Mouse (Mus musculus): Measurements from ENCODE around the gene Bnc2. TPM values are rescaled to one million over a fixed set of nuclear protein-coding genes. Genes with fewer than 3 reads are reported as not detected.

Gene Bnc2
- polyA plus RNA-seq, 1 experiment: not detected

GRCm38 (mm10) chr4:84306928-84307606, 368.0 kb downstream of the Bnc2 start:
- TF ChIP-seq CTCF (IDR thresholded peaks at IDR 0.05; ENCODE audit: control insufficient read depth, insufficient read depth, low read length): no peak
- Histone ChIP-seq H3K4me1 (ENCODE audit: control insufficient read depth, insufficient read depth, low read length) (no peaks in the 10 kb centered on the region), H3K27ac (ENCODE audit: control insufficient read depth, insufficient read depth, low read depth, low read length, poor library complexity) (no peak overlapping the region), H3K4me3 (replicated peaks; ENCODE audit: control insufficient read depth, low read depth, low read length) (no peak overlapping the region)
- 85% methylated on average over 9 of the region's 9 CpGs for WGBS

- WGBS: 82% methylated on average over 3 of the region's 3 CpGs
- Histone ChIP-seq H3K27ac (ENCODE audit: control insufficient read depth, insufficient read depth, low read depth, low read length, poor library complexity) (no peak overlapping the region), H3K4me3 (replicated peaks; ENCODE audit: control insufficient read depth, low read depth, low read length) (no peak overlapping the region), H3K4me1 (ENCODE audit: control insufficient read depth, insufficient read depth, low read length) (no peaks in the 10 kb centered on the region)
- TF ChIP-seq POLR2A (IDR thresholded peaks at IDR 0.05; ENCODE audit: borderline replicate concordance, control insufficient read depth, low read depth, low read length): no peak
- no peak for TF ChIP-seq CTCF (IDR thresholded peaks at IDR 0.05; ENCODE audit: control insufficient read depth, insufficient read depth, low read length)
Measured at GRCm38 (mm10) chr4:84302949-84303348, 372.1 kb downstream of the Bnc2 start.

GRCm38 (mm10) chr4:84285153-84285552, 389.9 kb downstream of the Bnc2 start:
- Histone ChIP-seq H3K4me1 (ENCODE audit: control insufficient read depth, insufficient read depth, low read length) (no peaks in the 10 kb centered on the region), H3K4me3 (replicated peaks; ENCODE audit: control insufficient read depth, low read depth, low read length) (no peak overlapping the region), H3K27ac (ENCODE audit: control insufficient read depth, insufficient read depth, low read depth, low read length, poor library complexity) (no peak overlapping the region)
- 95% methylated on average over 5 of the region's 5 CpGs for WGBS
- TF ChIP-seq CTCF (IDR thresholded peaks at IDR 0.05; ENCODE audit: control insufficient read depth, insufficient read depth, low read length) (no peak), POLR2A (IDR thresholded peaks at IDR 0.05; ENCODE audit: borderline replicate concordance, control insufficient read depth, low read depth, low read length) (no peak)

- Histone ChIP-seq H3K27ac (ENCODE audit: control insufficient read depth, insufficient read depth, low read depth, low read length, poor library complexity) (no peak overlapping the region), H3K4me1 (ENCODE audit: control insufficient read depth, insufficient read depth, low read length) (no peaks in the 10 kb centered on the region), H3K4me3 (replicated peaks; ENCODE audit: control insufficient read depth, low read depth, low read length) (no peak overlapping the region)
- TF ChIP-seq CTCF (IDR thresholded peaks at IDR 0.05; ENCODE audit: control insufficient read depth, insufficient read depth, low read length) (no peak), POLR2A (IDR thresholded peaks at IDR 0.05; ENCODE audit: borderline replicate concordance, control insufficient read depth, low read depth, low read length) (no peak)
- 72% methylated on average over 2 of the region's 2 CpGs for WGBS
Measured at GRCm38 (mm10) chr4:84282651-84283050, 392.4 kb downstream of the Bnc2 start.

- 77% methylated on average over 6 of the region's 6 CpGs for WGBS
- no peaks in the 10 kb centered on the region for H3K4me1 ChIP-seq (ENCODE audit: control insufficient read depth, insufficient read depth, low read length)
- no peak for TF ChIP-seq POLR2A (IDR thresholded peaks at IDR 0.05; ENCODE audit: borderline replicate concordance, control insufficient read depth, low read depth, low read length)
- H3K4me3 ChIP-seq (replicated peaks; ENCODE audit: control insufficient read depth, low read depth, low read length): no peak overlapping the region
- no peak overlapping the region for H3K27ac ChIP-seq (ENCODE audit: control insufficient read depth, insufficient read depth, low read depth, low read length, poor library complexity)
Measured at GRCm38 (mm10) chr4:84278156-84278555, 396.9 kb downstream of the Bnc2 start.

GRCm38 (mm10) chr4:84276081-84276480, 399.0 kb downstream of the Bnc2 start:
- TF ChIP-seq CTCF (IDR thresholded peaks at IDR 0.05; ENCODE audit: control insufficient read depth, insufficient read depth, low read length): no peak
- TF ChIP-seq POLR2A (IDR thresholded peaks at IDR 0.05; ENCODE audit: borderline replicate concordance, control insufficient read depth, low read depth, low read length): no peak
- H3K4me1 ChIP-seq (ENCODE audit: control insufficient read depth, insufficient read depth, low read length): no peaks in the 10 kb centered on the region
- no peak overlapping the region for H3K27ac ChIP-seq (ENCODE audit: control insufficient read depth, insufficient read depth, low read depth, low read length, poor library complexity)
- H3K4me3 ChIP-seq (replicated peaks; ENCODE audit: control insufficient read depth, low read depth, low read length): no peak overlapping the region
- WGBS: 91% methylated on average over 14 of the region's 14 CpGs

GRCm38 (mm10) chr4:84274158-84274557, 400.9 kb downstream of the Bnc2 start:
- Histone ChIP-seq H3K4me3 (replicated peaks; ENCODE audit: control insufficient read depth, low read depth, low read length) (no peak overlapping the region), H3K4me1 (ENCODE audit: control insufficient read depth, insufficient read depth, low read length) (no peaks in the 10 kb centered on the region)
- 69% methylated on average over 3 of the region's 3 CpGs for WGBS

GRCm38 (mm10) chr4:84272867-84273266, 402.2 kb downstream of the Bnc2 start:
- Histone ChIP-seq H3K27ac (ENCODE audit: control insufficient read depth, insufficient read depth, low read depth, low read length, poor library complexity) (no peak overlapping the region), H3K4me1 (ENCODE audit: control insufficient read depth, insufficient read depth, low read length) (no peaks in the 10 kb centered on the region), H3K4me3 (replicated peaks; ENCODE audit: control insufficient read depth, low read depth, low read length) (no peak overlapping the region)
- WGBS: 89% methylated on average over 2 of the region's 2 CpGs
- no peak for TF ChIP-seq POLR2A (IDR thresholded peaks at IDR 0.05; ENCODE audit: borderline replicate concordance, control insufficient read depth, low read depth, low read length)

More at GRCm38 (mm10) chr4:84274158-84274557, 400.9 kb downstream of the Bnc2 start:
- H3K27ac ChIP-seq (ENCODE audit: control insufficient read depth, insufficient read depth, low read depth, low read length, poor library complexity): no peak overlapping the region
- no peak for TF ChIP-seq POLR2A (IDR thresholded peaks at IDR 0.05; ENCODE audit: borderline replicate concordance, control insufficient read depth, low read depth, low read length)
- TF ChIP-seq CTCF (IDR thresholded peaks at IDR 0.05; ENCODE audit: control insufficient read depth, insufficient read depth, low read length): no peak

- 86% methylated on average over 6 of the region's 6 CpGs for WGBS
Measured at GRCm38 (mm10) chr4:84269845-84270244, 405.2 kb downstream of the Bnc2 start.

More at GRCm38 (mm10) chr4:84269845-84270244, 405.2 kb downstream of the Bnc2 start:
- no peak overlapping the region for H3K4me3 ChIP-seq (replicated peaks; ENCODE audit: control insufficient read depth, low read depth, low read length)
- TF ChIP-seq CTCF (IDR thresholded peaks at IDR 0.05; ENCODE audit: control insufficient read depth, insufficient read depth, low read length) (no peak), POLR2A (IDR thresholded peaks at IDR 0.05; ENCODE audit: borderline replicate concordance, control insufficient read depth, low read depth, low read length) (no peak)
- no peaks in the 10 kb centered on the region for H3K4me1 ChIP-seq (ENCODE audit: control insufficient read depth, insufficient read depth, low read length)
- H3K27ac ChIP-seq (ENCODE audit: control insufficient read depth, insufficient read depth, low read depth, low read length, poor library complexity): no peak overlapping the region
